Mouse (Mus musculus): ENCODE results near the gene Strip1. TPM values are rescaled to one million over a fixed set of nuclear protein-coding genes. Genes with fewer than 3 reads are reported as not detected.

Gene Strip1
- total and polyA plus RNA-seq, 3 experiments, result 17.1 to 17.6 (median 17.5) TPM

DNA sequence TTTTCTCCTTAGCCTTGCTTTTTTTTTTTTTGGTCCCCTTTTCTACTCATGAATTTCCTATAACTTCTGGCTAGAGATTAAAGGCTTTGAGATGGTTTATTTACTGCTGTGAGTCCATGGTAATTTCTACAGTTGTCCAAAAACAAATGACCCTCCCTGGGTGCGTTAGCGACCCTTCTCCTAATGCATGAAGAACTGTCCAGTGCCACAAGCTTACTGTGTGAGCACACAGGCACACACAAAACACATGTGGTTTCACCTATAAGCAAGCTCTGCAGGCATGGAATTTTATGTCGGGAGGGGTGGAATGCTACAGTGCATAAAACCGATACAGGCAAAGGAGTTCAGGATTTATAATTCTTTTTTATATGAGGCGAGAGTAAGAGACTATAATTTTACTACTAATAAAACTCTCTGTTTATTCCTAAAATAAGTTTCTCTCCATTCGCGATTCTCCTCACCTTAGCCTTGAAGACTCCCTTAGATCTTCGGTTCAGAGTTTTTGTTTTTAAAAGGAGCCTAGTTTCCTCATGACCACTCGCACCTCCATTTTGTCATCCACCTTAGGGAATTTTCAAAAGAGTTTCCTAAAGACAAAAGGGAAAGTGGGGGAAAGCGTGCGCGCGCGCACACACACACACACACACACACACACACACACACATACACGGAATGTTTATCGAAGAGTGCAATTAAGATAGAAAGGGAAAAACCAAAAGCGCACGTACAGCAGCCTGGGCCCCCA is 49.2 kb downstream of the Strip1 start:
- no peak overlapping the region for H3K4me3 ChIP-seq (ENCODE audit: low read depth, low read length)
- DNase-seq (ENCODE audit: low spot score) (no peak), ATAC-seq (ENCODE audit: extremely low read depth, insufficient number of reproducible peaks, low FRiP score, poor library complexity, severe bottlenecking) (no peak)
- no peaks in the 10 kb centered on the region for H3K9me3 ChIP-seq (replicated peaks)
- no peaks in the 10 kb centered on the region for H3K36me3 ChIP-seq (replicated peaks)
- peaks cover 21% of the 10 kb centered on the region for H3K4me1 ChIP-seq (ENCODE audit: insufficient read depth, low read depth, low read length)
- H3K27me3 ChIP-seq (ENCODE audit: insufficient read depth, low read length), result peaks cover 56% of the 10 kb centered on the region
- TF ChIP-seq CTCF (IDR thresholded peaks at IDR 0.05; ENCODE audit: low read depth, low read length) (no peak), GATA2 (IDR thresholded peaks at IDR 0.05; ENCODE audit: borderline replicate concordance, low read depth, low read length) (no peak), TAL1 (conservative IDR thresholded peaks at IDR 0.05; ENCODE audit: low read depth, low read length) (no peak), POLR2AphosphoS5 (IDR thresholded peaks at IDR 0.05; ENCODE audit: insufficient replicate concordance, low read depth, low read length) (no peak), GATA1 (IDR thresholded peaks at IDR 0.05; ENCODE audit: borderline replicate concordance, low read length) (no peak)

DNA sequence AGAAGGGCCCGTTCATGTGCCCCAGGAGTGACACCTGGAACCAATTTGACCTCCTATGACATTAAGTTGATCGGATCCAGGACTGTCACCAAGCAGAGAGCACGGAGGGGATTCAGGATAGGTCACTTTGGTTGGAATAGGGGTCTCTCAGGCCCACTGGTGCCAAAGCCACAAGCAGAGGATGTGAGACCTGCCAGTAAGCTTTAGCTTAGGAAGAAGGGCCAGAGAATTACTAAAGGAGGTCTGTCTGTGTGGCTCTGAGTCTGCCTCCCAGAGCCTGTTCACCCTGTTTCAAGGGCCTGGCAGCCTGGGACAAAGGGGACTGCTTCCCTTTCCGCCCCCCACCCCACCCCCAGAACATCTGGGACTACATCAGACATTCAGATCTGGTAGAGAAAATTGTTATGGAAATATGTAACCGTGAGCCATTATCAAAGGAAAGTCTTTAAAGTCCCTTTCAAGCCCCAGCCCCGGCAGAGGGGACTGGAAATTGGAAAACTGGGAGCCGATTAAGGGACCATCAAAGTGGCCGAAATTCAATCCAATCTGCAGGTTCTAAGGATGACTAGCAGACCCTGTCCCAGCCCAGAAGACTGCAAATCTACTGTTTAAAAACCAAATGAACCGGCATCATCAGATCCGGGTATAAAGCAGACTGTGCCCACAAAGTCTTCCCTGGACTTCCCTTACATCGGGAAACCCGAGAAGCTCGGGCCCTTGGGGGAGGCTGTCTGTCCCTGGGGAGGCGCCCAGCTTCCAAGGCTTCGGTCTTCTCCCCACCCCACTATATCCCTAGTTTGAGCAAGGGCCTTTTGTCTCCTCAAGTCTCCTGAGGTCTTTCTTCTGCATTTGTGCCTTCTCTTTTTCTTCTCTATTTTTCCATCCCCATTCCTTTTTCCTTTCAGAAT is 50.1 kb downstream of the Strip1 start:
- H3K4me1 ChIP-seq (ENCODE audit: insufficient read depth, low read depth, low read length), result peaks cover 28% of the 10 kb centered on the region
- ATAC-seq (ENCODE audit: extremely low read depth, insufficient number of reproducible peaks, low FRiP score, poor library complexity, severe bottlenecking) (no peak), DNase-seq (ENCODE audit: low spot score) (no peak)
- TF ChIP-seq TAL1 (conservative IDR thresholded peaks at IDR 0.05; ENCODE audit: low read depth, low read length), result no peak
- TF ChIP-seq POLR2AphosphoS5 (IDR thresholded peaks at IDR 0.05; ENCODE audit: insufficient replicate concordance, low read depth, low read length), result no peak
- TF ChIP-seq GATA1 (IDR thresholded peaks at IDR 0.05; ENCODE audit: borderline replicate concordance, low read length), result no peak
- no peak for TF ChIP-seq CTCF (IDR thresholded peaks at IDR 0.05; ENCODE audit: low read depth, low read length)
- TF ChIP-seq GATA2 (IDR thresholded peaks at IDR 0.05; ENCODE audit: borderline replicate concordance, low read depth, low read length), result no peak
- no peak overlapping the region for H3K4me3 ChIP-seq (ENCODE audit: low read depth, low read length)
- peaks cover 47% of the 10 kb centered on the region for H3K27me3 ChIP-seq (ENCODE audit: insufficient read depth, low read length)
- no peaks in the 10 kb centered on the region for H3K9me3 ChIP-seq (replicated peaks)
- no peaks in the 10 kb centered on the region for H3K36me3 ChIP-seq (replicated peaks)

DNA sequence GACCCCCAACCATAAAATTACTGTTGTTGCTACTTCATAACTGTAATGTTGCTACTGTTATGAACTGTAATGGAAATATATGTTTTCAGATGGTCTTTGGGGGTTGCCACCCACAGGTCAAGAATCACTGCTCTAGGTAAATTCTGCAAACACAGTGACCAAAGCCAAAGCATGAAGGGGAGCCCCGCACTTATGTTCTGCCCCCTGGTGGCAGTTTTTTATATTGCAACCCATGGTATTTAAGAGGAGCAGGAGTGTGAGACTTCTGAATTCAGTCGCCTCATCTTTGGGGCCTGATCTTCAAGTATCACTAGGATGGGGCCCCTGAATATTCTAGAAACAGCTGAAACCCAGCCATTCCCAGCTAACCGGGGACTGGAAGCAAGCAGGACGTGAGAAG is 52.0 kb downstream of the Strip1 start:
- Histone ChIP-seq H3K36me3 (replicated peaks) (no peaks in the 10 kb centered on the region), H3K4me3 (ENCODE audit: low read depth, low read length) (no peak overlapping the region), H3K4me1 (ENCODE audit: insufficient read depth, low read depth, low read length) (peaks cover 28% of the 10 kb centered on the region), H3K9me3 (replicated peaks) (no peaks in the 10 kb centered on the region), H3K27me3 (ENCODE audit: insufficient read depth, low read length) (peaks cover 32% of the 10 kb centered on the region)
- TF ChIP-seq CTCF (IDR thresholded peaks at IDR 0.05; ENCODE audit: low read depth, low read length) (peak; percentile 45), GATA2 (IDR thresholded peaks at IDR 0.05; ENCODE audit: borderline replicate concordance, low read depth, low read length) (no peak), TAL1 (conservative IDR thresholded peaks at IDR 0.05; ENCODE audit: low read depth, low read length) (no peak), GATA1 (IDR thresholded peaks at IDR 0.05; ENCODE audit: borderline replicate concordance, low read length) (no peak), POLR2AphosphoS5 (IDR thresholded peaks at IDR 0.05; ENCODE audit: insufficient replicate concordance, low read depth, low read length) (no peak)
- ATAC-seq (ENCODE audit: extremely low read depth, insufficient number of reproducible peaks, low FRiP score, poor library complexity, severe bottlenecking), result no peak
- peak; percentile 41 for DNase-seq (ENCODE audit: low spot score)

DNA sequence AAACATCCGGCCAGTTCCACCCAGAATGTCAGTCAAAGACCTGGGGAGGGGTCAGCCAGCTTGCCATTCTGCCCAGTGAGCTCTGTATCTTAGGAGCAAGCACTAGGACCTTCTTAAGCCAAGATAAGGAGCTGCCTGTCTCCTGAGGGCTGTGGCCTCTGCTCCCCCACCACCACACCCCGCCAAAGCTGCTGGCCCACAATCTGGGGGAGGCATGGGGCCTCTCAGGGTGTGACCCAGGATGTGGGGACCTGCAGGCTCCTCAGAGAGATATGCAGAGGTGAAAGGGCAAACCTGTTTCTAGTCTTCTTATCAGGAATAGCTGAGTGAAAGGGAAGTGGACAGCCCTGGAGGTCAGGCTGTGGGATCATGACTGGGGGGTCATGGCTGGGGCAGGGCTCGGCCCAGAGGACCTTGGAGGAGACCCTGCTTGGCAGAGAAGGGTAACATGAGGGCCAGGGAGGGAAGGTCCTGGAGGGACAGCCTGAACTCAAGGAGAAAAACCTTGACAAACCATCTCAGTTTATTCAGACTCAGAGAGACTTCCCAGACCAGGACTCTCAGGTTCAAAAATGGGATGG is 53.6 kb downstream of the Strip1 start:
- Histone ChIP-seq H3K36me3 (replicated peaks) (no peaks in the 10 kb centered on the region), H3K27me3 (ENCODE audit: insufficient read depth, low read length) (peaks cover 21% of the 10 kb centered on the region), H3K4me3 (ENCODE audit: low read depth, low read length) (peak overlapping the region; percentile 47; the same call in 1 of the 2 replicates), H3K4me1 (ENCODE audit: insufficient read depth, low read depth, low read length) (peaks cover 28% of the 10 kb centered on the region), H3K9me3 (replicated peaks) (no peaks in the 10 kb centered on the region)
- peak; percentile 88 for ATAC-seq (ENCODE audit: extremely low read depth, insufficient number of reproducible peaks, low FRiP score, poor library complexity, severe bottlenecking)
- TF ChIP-seq GATA1 (IDR thresholded peaks at IDR 0.05; ENCODE audit: borderline replicate concordance, low read length), result no peak
- peak; percentile 19 for TF ChIP-seq TAL1 (conservative IDR thresholded peaks at IDR 0.05; ENCODE audit: low read depth, low read length)
- TF ChIP-seq CTCF (IDR thresholded peaks at IDR 0.05; ENCODE audit: low read depth, low read length), result no peak
- TF ChIP-seq GATA2 (IDR thresholded peaks at IDR 0.05; ENCODE audit: borderline replicate concordance, low read depth, low read length), result no peak
- DNase-seq (ENCODE audit: low spot score), result peak; percentile 60

DNA sequence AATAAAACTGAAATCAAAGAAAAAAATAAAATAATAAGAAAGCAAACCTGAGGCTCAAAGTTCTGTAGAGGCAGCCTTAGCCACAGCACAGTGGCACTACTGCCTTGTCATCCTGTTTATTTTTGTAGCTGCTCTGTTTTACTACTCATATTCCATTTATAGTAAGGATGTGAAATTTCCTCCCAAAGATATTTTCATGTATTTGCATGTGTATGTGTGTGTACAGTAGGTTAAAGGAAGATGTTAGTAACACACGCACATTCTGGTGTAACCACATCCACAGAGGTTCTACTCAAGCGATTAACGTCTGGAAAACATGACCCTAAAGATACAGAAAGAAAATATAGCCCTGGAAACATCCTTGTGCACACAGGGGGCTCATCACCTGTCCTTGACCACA is 54.7 kb downstream of the Strip1 start:
- DNase-seq (ENCODE audit: low spot score) (no peak), ATAC-seq (ENCODE audit: extremely low read depth, insufficient number of reproducible peaks, low FRiP score, poor library complexity, severe bottlenecking) (no peak)
- Histone ChIP-seq H3K9me3 (replicated peaks) (no peaks in the 10 kb centered on the region), H3K4me3 (ENCODE audit: low read depth, low read length) (no peak overlapping the region), H3K27me3 (ENCODE audit: insufficient read depth, low read length) (peaks cover 20% of the 10 kb centered on the region), H3K36me3 (replicated peaks) (no peaks in the 10 kb centered on the region), H3K4me1 (ENCODE audit: insufficient read depth, low read depth, low read length) (peaks cover 28% of the 10 kb centered on the region)
- no peak for TF ChIP-seq GATA1 (IDR thresholded peaks at IDR 0.05; ENCODE audit: borderline replicate concordance, low read length)
- no peak for TF ChIP-seq TAL1 (conservative IDR thresholded peaks at IDR 0.05; ENCODE audit: low read depth, low read length)
- TF ChIP-seq CTCF (IDR thresholded peaks at IDR 0.05; ENCODE audit: low read depth, low read length), result no peak
- TF ChIP-seq POLR2AphosphoS5 (IDR thresholded peaks at IDR 0.05; ENCODE audit: insufficient replicate concordance, low read depth, low read length), result no peak
- no peak for TF ChIP-seq GATA2 (IDR thresholded peaks at IDR 0.05; ENCODE audit: borderline replicate concordance, low read depth, low read length)

All from G1E (cell line).